Mouse (Mus musculus) monocyte, adult 2 months (primary cell): ENCODE results near the gene Sh3bp2.

Source experiments
- DNase-seq, 2 experiments: peaks; one replicate each; pipeline ENCODE4 v3.0.0; 2022; ENCODE audit warnings: low spot score in 2 of 2, low read depth in 1 of 2

Sh3bp2 gene

GRCm38 (mm10) chr5:34608226-34608625 lies 82.6 kb downstream of the Sh3bp2 start:
- DNase-seq, result no peak

- no peak for DNase-seq
Measured at GRCm38 (mm10) chr5:34609966-34610365, 84.3 kb downstream of the Sh3bp2 start.
